Mouse (Mus musculus) bone marrow macrophage, adult 2 months (primary cell): Measurements from ENCODE around the gene Ifit2. TPM values are rescaled to one million over a fixed set of nuclear protein-coding genes. Genes with fewer than 3 reads are reported as not detected.

ENCODE experiments used
- H3K27ac ChIP-seq: 2 replicates; pipeline ENCODE4 v1.5.1; 2012; ENCODE audit warnings: low read depth, low read length; ENCODE audit not compliant: insufficient read depth
- H3K4me1 ChIP-seq: 2 replicates; pipeline ENCODE4 v1.6.1; 2012; ENCODE audit warnings: low read length; ENCODE audit not compliant: control insufficient read depth, insufficient read depth
- H3K4me3 ChIP-seq: 2 replicates; pipeline ENCODE4 v1.5.1; 2012; ENCODE audit warnings: mild to moderate bottlenecking, low read length, moderate library complexity; ENCODE audit not compliant: insufficient read depth
- CTCF ChIP-seq: IDR thresholded peaks from 2 replicates; pipeline ENCODE4 v1.5.1; 2012; ENCODE audit warnings: low read depth, mild to moderate bottlenecking, low read length, moderate library complexity
- POLR2A ChIP-seq: IDR thresholded peaks from 2 replicates; pipeline ENCODE4 v1.6.1; 2012; ENCODE audit warnings: mild to moderate bottlenecking, low read depth, low read length, borderline replicate concordance
- polyA plus RNA-seq: library from polyadenylated mRNA; stranded (reverse); fragments of >200 nt; gene quantifications from 2 replicates; pipeline ENCODE4 v1.2.4, GENCODE M21; 2012; ENCODE audit not compliant: missing spikeins, insufficient read depth, insufficient read length

Gene Ifit2
- polyA plus RNA-seq, 1 experiment: 46.3 TPM

DNA sequence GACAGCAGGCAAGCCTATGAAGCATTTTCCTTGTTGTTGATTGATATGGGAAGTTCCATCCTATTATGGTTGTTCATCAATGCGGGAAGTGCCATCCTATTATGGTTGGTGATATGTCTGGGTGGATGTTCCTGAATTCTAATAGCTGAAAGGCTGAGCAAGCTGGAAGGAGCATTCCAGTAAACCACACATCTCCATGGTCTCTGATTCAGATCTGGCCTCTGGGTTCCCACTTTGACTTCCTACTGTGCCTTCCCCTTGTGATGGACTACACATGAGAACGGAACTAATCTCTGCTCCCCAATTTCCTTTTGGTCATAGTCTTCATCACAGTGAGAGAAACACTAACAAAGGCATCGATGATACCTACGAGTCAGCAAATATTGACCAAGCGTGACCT is 70.4 kb downstream of the Ifit2 start:
- H3K4me3 ChIP-seq: no peak overlapping the region
- H3K27ac ChIP-seq: no peak overlapping the region
- no peaks in the 10 kb centered on the region for H3K4me1 ChIP-seq
- no peak for TF ChIP-seq POLR2A
- TF ChIP-seq CTCF: no peak

GRCm38 (mm10) chr19:34623781-34624180 is 73.3 kb downstream of the Ifit2 start:
- TF ChIP-seq POLR2A (no peak), CTCF (no peak)
- no peak overlapping the region for H3K4me3 ChIP-seq
- no peak overlapping the region for H3K27ac ChIP-seq
- no peaks in the 10 kb centered on the region for H3K4me1 ChIP-seq

DNA sequence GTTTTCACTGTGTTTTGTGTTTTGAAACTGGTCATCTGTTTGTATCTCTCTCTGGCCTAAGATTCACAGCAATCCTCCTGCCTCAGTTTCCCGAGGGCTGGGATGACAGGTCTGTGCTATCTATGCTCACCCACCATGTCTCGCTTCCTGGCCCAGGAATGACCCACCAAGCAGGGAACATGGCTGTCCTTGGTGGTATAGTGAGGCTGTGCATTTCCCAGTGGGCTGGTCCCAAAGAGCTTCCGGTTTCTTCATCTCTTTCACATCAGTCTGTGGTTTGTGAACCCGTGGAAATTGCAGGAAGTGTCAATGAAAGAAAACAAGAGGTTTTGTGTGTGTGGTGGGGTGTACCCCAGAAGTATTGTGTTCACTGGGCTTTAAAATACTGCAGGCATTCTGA is 74.2 kb downstream of the Ifit2 start:
- H3K4me1 ChIP-seq: no peaks in the 10 kb centered on the region
- H3K27ac ChIP-seq: no peak overlapping the region
- H3K4me3 ChIP-seq: no peak overlapping the region
- TF ChIP-seq CTCF: no peak

Other genes with a start within 250 kb of the Ifit2 start
- 4.4 and 5.0 TPM in 2 replicates for gene Ch25h, start 75.5 kb upstream of the Ifit2 start, polyA plus RNA-seq
- 991 and 1,052 TPM in 2 replicates for gene Lipa, start 23.2 kb upstream of the Ifit2 start, polyA plus RNA-seq
- 129 and 136 TPM in 2 replicates for gene Ifit3, start 32.8 kb downstream of the Ifit2 start, polyA plus RNA-seq
- gene Ifit1bl1, start 51.3 kb downstream of the Ifit2 start, polyA plus RNA-seq: 3.0 and 4.2 TPM in 2 replicates
- gene Ifit3b, start 57.3 kb downstream of the Ifit2 start, polyA plus RNA-seq: 21.1 and 25.0 TPM in 2 replicates
- gene Ifit1bl2, start 90.0 kb downstream of the Ifit2 start, polyA plus RNA-seq: 0.25 and 0.33 TPM in 2 replicates
- gene Ifit1, start 90.2 kb downstream of the Ifit2 start, polyA plus RNA-seq: 46.3 and 50.4 TPM in 2 replicates
- 0.27 TPM in 1 of 2 replicates, not detected in the other for gene Slc16a12, start 196.6 kb downstream of the Ifit2 start, polyA plus RNA-seq